Mouse (Mus musculus): Measurements from ENCODE around the gene Triap1. TPM values are rescaled to one million over a fixed set of nuclear protein-coding genes. Genes with fewer than 3 reads are reported as not detected.

The Triap1 gene
- polyA plus RNA-seq, 2 experiments from 2014 or later: 50.6 to 54.3 TPM

Other genes with a start within 250 kb of the Triap1 start
- 10 to 100 TPM; 15.1 to 18.1 TPM for gene Gm10401, start 242.9 kb upstream of the Triap1 start, polyA plus RNA-seq (2017; shearing (Covaris generic))
- 10 to 100 TPM; 10.6 to 28.4 TPM for gene Acads, start 221.9 kb upstream of the Triap1 start, polyA plus RNA-seq (2017; shearing (Covaris generic))
- 10 to 100 TPM; 16.1 to 16.4 TPM for gene Unc119b, start 206.2 kb upstream of the Triap1 start, polyA plus RNA-seq (2017; shearing (Covaris generic))
- 10 to 100 TPM; 28.9 to 37.0 TPM for gene Mlec, start 183.0 kb upstream of the Triap1 start, polyA plus RNA-seq (2017; shearing (Covaris generic))
- gene Cabp1, start 146.8 kb upstream of the Triap1 start, polyA plus RNA-seq (2017; shearing (Covaris generic)): not detected
- 100 to 1,000 TPM in 1 of 2 experiments, 10 to 100 TPM in 1; 84.0 to 114 TPM for gene Pop5, start 105.4 kb upstream of the Triap1 start, polyA plus RNA-seq (2017; shearing (Covaris generic))
- 10 to 100 TPM; 30.5 to 36.5 TPM for gene Rnf10, start 68.3 kb upstream of the Triap1 start, polyA plus RNA-seq (2017; shearing (Covaris generic))
- gene Coq5, start 61.6 kb upstream of the Triap1 start, polyA plus RNA-seq (2017; shearing (Covaris generic)): 10 to 100 TPM; 32.2 to 43.3 TPM
- 100 to 1,000 TPM; 272 to 484 TPM for gene Dynll1, start 40.2 kb upstream of the Triap1 start, polyA plus RNA-seq (2017; shearing (Covaris generic))
- 10 to 100 TPM; 13.9 to 26.3 TPM for gene Srsf9, start 14.0 kb upstream of the Triap1 start, polyA plus RNA-seq (2017; shearing (Covaris generic))
- 10 to 100 TPM; 11.8 to 13.6 TPM for gene Gatc, start within 50 bp of the Triap1 start, polyA plus RNA-seq (2017; shearing (Covaris generic))
- gene Cox6a1, start 7.8 kb downstream of the Triap1 start, polyA plus RNA-seq (2017; shearing (Covaris generic)): 100 to 1,000 TPM; 486 to 529 TPM
- not detected for gene Msi1, start 88.4 kb downstream of the Triap1 start, polyA plus RNA-seq (2017; shearing (Covaris generic))
- gene Pla2g1b, start 125.0 kb downstream of the Triap1 start, polyA plus RNA-seq (2017; shearing (Covaris generic)): not detected
- 10 to 100 TPM in 1 of 2 experiments, 1 to 10 TPM in 1; 9.9 to 18.6 TPM for gene Sirt4, start 143.5 kb downstream of the Triap1 start, polyA plus RNA-seq (2017; shearing (Covaris generic))
- gene Pxn, start 165.5 kb downstream of the Triap1 start, polyA plus RNA-seq (2017; shearing (Covaris generic)): 10 to 100 TPM; 14.5 to 23.4 TPM
- gene Rplp0, start 218.2 kb downstream of the Triap1 start, polyA plus RNA-seq (2017; shearing (Covaris generic)): 1,000 to 10,000 TPM; 4,123 to 4,128 TPM
- 10 to 100 TPM; 25.2 to 36.2 TPM for gene Gcn1l1, start 224.0 kb downstream of the Triap1 start, polyA plus RNA-seq (2017; shearing (Covaris generic))

Measured in CD4-positive, CD25-positive, alpha-beta regulatory T cell, adult 4 months (primary cell).